Mouse (Mus musculus) hindbrain, embryonic 14.5 days (tissue): ENCODE measurements around the gene Ctnnd2. TPM values are rescaled to one million over a fixed set of nuclear protein-coding genes. Genes with fewer than 3 reads are reported as not detected.

Experiments
- ATAC-seq: fragments of 200-750 bp; cut with Nextera tagmentation; 2 replicates; pipeline ENCODE4 v1.8.0; 2017; ENCODE audit warnings: moderate number of reproducible peaks, mild to moderate bottlenecking, moderate TSS enrichment, moderate library complexity; ENCODE audit not compliant: low FRiP score
- DNase-seq: peaks from one replicate; pipeline ENCODE4 v3.0.0-alpha.2; 2015; ENCODE audit warnings: low spot score
- H3K27ac ChIP-seq: fragments of 300-500 bp; sonication (generic); 2 replicates; pipeline ENCODE4 v1.5.1; 2014; ENCODE audit warnings: mild to moderate bottlenecking, moderate library complexity
- H3K27me3 ChIP-seq: fragments of 300-500 bp; sonication (generic); 2 replicates; pipeline ENCODE4 v1.6.1; 2014; ENCODE audit warnings: mild to moderate bottlenecking, low read length, mixed read lengths; ENCODE audit not compliant: control insufficient read depth, insufficient read depth
- H3K36me3 ChIP-seq: fragments of 300-500 bp; sonication (generic); replicated peaks from 2 replicates; pipeline ENCODE4 v1.6.1; 2014; ENCODE audit not compliant: control insufficient read depth, insufficient read depth
- H3K4me1 ChIP-seq: fragments of 300-500 bp; sonication (generic); replicated peaks from 2 replicates; pipeline ENCODE4 v1.6.1; 2014; ENCODE audit warnings: antibody characterized with exemption, low read length, mixed read lengths; ENCODE audit not compliant: control insufficient read depth, insufficient read depth
- H3K4me2 ChIP-seq: fragments of 300-500 bp; sonication (generic); replicated peaks from 2 replicates; pipeline ENCODE4 v1.6.1; 2014; ENCODE audit warnings: mild to moderate bottlenecking, moderate library complexity
- H3K4me3 ChIP-seq: fragments of 300-500 bp; sonication (generic); replicated peaks from 2 replicates; pipeline ENCODE4 v1.5.1; 2014; ENCODE audit warnings: mild to moderate bottlenecking, low read length
- H3K9ac ChIP-seq: fragments of 300-500 bp; sonication (generic); 2 replicates; pipeline ENCODE4 v1.6.1; 2014
- H3K9me3 ChIP-seq: fragments of 300-500 bp; sonication (generic); 2 replicates; pipeline ENCODE4 v1.6.1; 2016; ENCODE audit warnings: low read length; ENCODE audit not compliant: control insufficient read depth
- WGBS: fragments of 180-500 bp; shearing (Covaris S2); extraction: QIAGEN DNeasy Blood & Tissue Kit; methylation state at CpG from one replicate; pipeline ENCODE4 v1.1.7; 2014; 5-methylcytosine and 5-hydroxymethylcytosine counted together
- polyA plus RNA-seq: library from polyadenylated mRNA; unstranded; fragments of >200 nt; fragmentation: Nextera tagmentation; extraction: Ambion mirVana; gene quantifications from 2 replicates; pipeline ENCODE4 v1.2.1, GENCODE M21; 2014

Ctnnd2 gene
- polyA plus RNA-seq, 1 experiment from 2014 or later: 64.2 TPM

- ATAC-seq: no peak
Observed at GRCm38 (mm10) chr15:30777801-30778200, 605.4 kb downstream of the Ctnnd2 start.

DNA sequence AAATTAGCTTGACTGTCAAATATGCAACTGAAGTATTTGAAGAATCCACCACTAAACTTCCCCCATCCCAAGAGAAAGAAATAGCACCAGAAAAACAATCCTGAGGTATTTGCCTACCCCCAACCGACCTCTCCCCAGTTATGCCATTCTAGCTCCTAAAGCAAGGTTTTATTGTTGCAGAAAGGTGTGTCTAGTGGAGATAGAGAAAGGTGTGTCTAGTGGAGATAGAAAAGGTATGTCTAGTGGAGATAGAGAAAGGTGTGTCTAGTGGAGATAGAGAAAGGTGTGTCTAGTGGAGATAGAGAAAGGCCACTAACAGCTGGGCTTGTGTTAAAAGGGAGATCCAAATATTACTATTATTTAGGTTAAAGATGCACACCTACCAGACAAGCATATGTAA is 607.5 kb downstream of the Ctnnd2 start:
- H3K4me3 ChIP-seq: no peak overlapping the region
- H3K4me1 ChIP-seq: no peaks in the 10 kb centered on the region
- H3K4me2 ChIP-seq: no peak overlapping the region
- H3K9me3 ChIP-seq: no peaks in the 10 kb centered on the region
- no peaks in the 10 kb centered on the region for H3K36me3 ChIP-seq
- no peak for ATAC-seq
- DNase-seq: no peak
- 83% methylated on average over 1 of the region's 1 CpGs for WGBS
- no peak overlapping the region for H3K27ac ChIP-seq
- H3K27me3 ChIP-seq: no peaks in the 10 kb centered on the region
- no peak overlapping the region for H3K9ac ChIP-seq

More at GRCm38 (mm10) chr15:30777801-30778200, 605.4 kb downstream of the Ctnnd2 start:
- no peak overlapping the region for H3K4me2 ChIP-seq
- H3K4me3 ChIP-seq: no peak overlapping the region
- no peak for DNase-seq
- H3K27ac ChIP-seq: no peak overlapping the region
- no peaks in the 10 kb centered on the region for H3K9me3 ChIP-seq
- H3K36me3 ChIP-seq: no peaks in the 10 kb centered on the region
- H3K4me1 ChIP-seq: no peaks in the 10 kb centered on the region
- WGBS: 94% methylated on average over 5 of the region's 5 CpGs
- no peaks in the 10 kb centered on the region for H3K27me3 ChIP-seq
- H3K9ac ChIP-seq: no peak overlapping the region

DNA sequence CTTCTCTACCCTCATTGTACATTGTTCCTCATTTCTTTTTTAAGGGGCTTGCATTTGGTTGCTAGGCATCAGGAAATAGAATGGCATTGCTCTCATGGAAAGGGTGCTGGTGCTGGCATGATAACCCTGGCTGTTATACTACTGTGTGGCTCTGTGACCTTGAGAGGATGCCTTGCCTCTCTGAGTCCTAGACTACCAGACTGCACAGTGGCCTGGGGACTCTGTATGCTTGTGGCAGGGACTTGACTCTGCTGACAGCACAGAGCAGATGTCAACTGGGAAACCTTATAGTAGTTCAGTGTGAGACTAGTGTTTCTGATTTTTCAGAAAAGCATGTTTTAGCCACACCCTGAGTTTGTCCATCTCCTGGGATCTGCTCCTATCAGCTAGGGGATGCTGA is 608.6 kb downstream of the Ctnnd2 start:
- Histone ChIP-seq H3K4me2 (no peak overlapping the region), H3K27me3 (no peaks in the 10 kb centered on the region), H3K36me3 (no peaks in the 10 kb centered on the region), H3K4me3 (no peak overlapping the region), H3K9ac (no peak overlapping the region), H3K4me1 (no peaks in the 10 kb centered on the region), H3K9me3 (no peaks in the 10 kb centered on the region), H3K27ac (no peak overlapping the region)
- ATAC-seq (peak; percentile 57; the same call in 1 of the 2 replicates), DNase-seq (no peak)

DNA sequence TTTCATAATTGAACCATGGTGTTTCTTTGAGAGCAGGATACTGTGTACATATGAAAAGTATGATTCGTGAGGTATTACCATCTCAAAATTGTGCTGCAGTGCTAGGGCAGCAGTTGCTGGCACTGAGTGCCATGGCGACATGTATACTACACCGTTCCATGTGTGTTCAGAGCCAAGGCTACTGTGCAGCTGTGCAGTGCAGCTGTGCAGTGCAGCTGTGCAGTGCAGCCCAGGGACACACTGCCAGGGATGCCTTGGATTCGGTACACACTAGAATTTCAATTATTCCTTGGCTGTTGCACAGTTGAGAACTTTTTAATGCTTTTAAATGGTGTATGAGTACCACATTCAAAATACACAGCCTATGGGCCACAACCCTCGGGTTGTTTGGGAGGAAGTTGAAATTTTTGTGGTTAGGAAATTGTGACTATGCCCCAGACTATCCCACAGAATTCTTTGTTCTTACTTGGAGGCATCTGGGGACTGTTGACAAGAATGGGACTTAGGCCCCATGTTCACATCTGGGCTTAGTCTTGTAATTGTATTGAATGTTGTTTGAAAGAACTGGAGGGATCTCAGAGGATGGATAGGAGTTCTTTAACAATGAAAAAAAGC is 613.4 kb downstream of the Ctnnd2 start:
- ATAC-seq: no peak
- Histone ChIP-seq H3K27me3 (no peaks in the 10 kb centered on the region), H3K27ac (no peak overlapping the region), H3K9ac (no peak overlapping the region), H3K4me1 (no peaks in the 10 kb centered on the region), H3K4me2 (no peak overlapping the region), H3K36me3 (no peaks in the 10 kb centered on the region), H3K9me3 (no peaks in the 10 kb centered on the region), H3K4me3 (no peak overlapping the region)
- WGBS: 90% methylated on average over 5 of the region's 5 CpGs
- DNase-seq: no peak

DNA sequence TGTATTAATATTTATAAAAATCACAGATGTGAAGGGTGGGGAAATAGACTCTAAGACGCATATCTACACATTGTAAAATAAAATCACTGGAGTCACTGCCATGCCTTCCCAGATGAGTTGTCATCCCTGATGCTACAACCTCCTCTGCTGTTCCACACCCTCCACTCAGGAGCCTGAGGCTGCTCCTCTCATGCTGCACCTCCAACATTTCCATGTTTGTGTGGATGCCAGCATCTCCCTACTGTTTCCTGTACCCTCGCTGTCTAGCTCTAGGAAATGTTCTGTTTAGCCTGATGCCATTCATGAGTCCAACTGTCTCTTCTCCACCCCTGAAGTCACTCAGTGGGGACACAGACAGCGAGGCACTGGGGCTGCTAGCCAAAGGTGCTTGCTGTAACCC is 620.9 kb downstream of the Ctnnd2 start:
- 80% methylated on average over 3 of the region's 3 CpGs for WGBS
- H3K4me1 ChIP-seq: no peaks in the 10 kb centered on the region
- H3K9me3 ChIP-seq: no peaks in the 10 kb centered on the region
- H3K4me2 ChIP-seq: no peak overlapping the region
- no peak overlapping the region for H3K4me3 ChIP-seq
- no peak overlapping the region for H3K27ac ChIP-seq
- H3K9ac ChIP-seq: no peak overlapping the region
- DNase-seq (no peak), ATAC-seq (no peak)
- H3K27me3 ChIP-seq: no peaks in the 10 kb centered on the region
- H3K36me3 ChIP-seq: no peaks in the 10 kb centered on the region

DNA sequence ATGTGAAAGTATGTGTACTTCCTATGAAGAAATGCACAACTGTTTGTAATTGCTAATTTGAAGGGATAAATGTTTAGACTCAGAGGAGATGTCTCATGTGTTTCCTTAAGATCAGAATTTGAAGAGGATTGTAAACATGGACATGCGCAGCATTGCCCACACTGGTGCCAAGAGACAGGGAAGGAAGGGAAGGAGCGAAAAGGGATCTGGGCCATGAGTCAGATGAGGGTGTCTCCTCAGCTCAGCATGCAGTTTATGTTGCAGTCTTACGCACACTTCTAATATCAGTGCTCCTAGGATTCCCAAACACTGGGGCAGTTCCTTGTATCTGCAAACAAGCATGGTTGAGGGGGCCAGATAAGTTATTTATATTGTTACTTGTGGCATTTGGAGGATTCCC is 623.3 kb downstream of the Ctnnd2 start:
- Histone ChIP-seq H3K4me2 (no peak overlapping the region), H3K36me3 (no peaks in the 10 kb centered on the region), H3K4me1 (no peaks in the 10 kb centered on the region), H3K27ac (no peak overlapping the region), H3K9me3 (no peaks in the 10 kb centered on the region), H3K4me3 (no peak overlapping the region), H3K9ac (no peak overlapping the region), H3K27me3 (no peaks in the 10 kb centered on the region)
- ATAC-seq (no peak), DNase-seq (no peak)
- WGBS: 98% methylated on average over 3 of the region's 3 CpGs

- 60% methylated on average over 17 of the region's 17 CpGs for WGBS
- Histone ChIP-seq H3K36me3 (no peaks in the 10 kb centered on the region), H3K4me3 (no peak overlapping the region), H3K27me3 (no peaks in the 10 kb centered on the region), H3K9me3 (no peaks in the 10 kb centered on the region), H3K27ac (peak overlapping the region; percentile 69), H3K4me2 (no peak overlapping the region), H3K4me1 (no peaks in the 10 kb centered on the region), H3K9ac (peak overlapping the region; percentile 24; the same call in 1 of the 2 replicates)
- peak; percentile 66 for ATAC-seq
- peak; percentile 40 for DNase-seq
Observed at GRCm38 (mm10) chr15:30827424-30828263, 655.3 kb downstream of the Ctnnd2 start.

- ATAC-seq (peak; percentile 28; the same call in 1 of the 2 replicates), DNase-seq (peak; percentile 34)
- Histone ChIP-seq H3K27me3 (no peaks in the 10 kb centered on the region), H3K4me3 (no peak overlapping the region), H3K4me1 (no peaks in the 10 kb centered on the region), H3K9me3 (no peaks in the 10 kb centered on the region), H3K27ac (peak overlapping the region; percentile 4; the same call in 1 of the 2 replicates), H3K36me3 (no peaks in the 10 kb centered on the region), H3K4me2 (0 out of 2 replicates have a peak overlapping the region, but pooled peaks have one; percentile 17), H3K9ac (no peak overlapping the region)
- WGBS: 48% methylated on average over 17 of the region's 17 CpGs
Observed at GRCm38 (mm10) chr15:30857277-30858176, 685.1 kb downstream of the Ctnnd2 start.

- no peak overlapping the region for H3K4me2 ChIP-seq
- H3K9ac ChIP-seq: no peak overlapping the region
- H3K27me3 ChIP-seq: no peaks in the 10 kb centered on the region
- no peaks in the 10 kb centered on the region for H3K36me3 ChIP-seq
- H3K9me3 ChIP-seq: no peaks in the 10 kb centered on the region
- no peaks in the 10 kb centered on the region for H3K4me1 ChIP-seq
- WGBS: 95% methylated on average over 5 of the region's 5 CpGs
- DNase-seq (no peak), ATAC-seq (no peak)
- H3K4me3 ChIP-seq: no peak overlapping the region
- H3K27ac ChIP-seq: no peak overlapping the region
Observed at GRCm38 (mm10) chr15:30867429-30867828, 695.0 kb downstream of the Ctnnd2 start.
